ENCODE assay signal across 11 mouse cellular contexts in the genomic region with DNA sequence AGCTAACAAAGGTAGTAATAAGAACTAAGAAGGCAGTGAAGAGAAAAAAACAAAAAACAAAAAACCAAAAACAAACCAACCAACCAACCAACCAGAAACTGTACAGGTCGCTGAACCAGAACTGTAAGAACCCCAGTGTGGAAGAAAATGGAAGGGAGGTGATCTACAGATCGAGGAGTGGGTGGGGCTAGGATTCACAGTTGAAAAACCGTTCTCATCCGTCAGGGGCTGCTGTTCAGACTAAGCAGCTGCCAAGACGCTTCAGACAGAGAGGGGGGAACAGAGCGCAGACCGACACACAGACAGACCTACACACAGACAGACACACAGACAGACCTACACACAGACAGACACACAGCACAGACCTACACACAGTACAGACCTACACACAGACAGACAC.
"Had no signal": no experiment of that assay in that cellular context is flagged by ENCODE, and none has a peak within 500 bp of the region (broad histone marks: within the 10 kb centered on the region; RNA-seq: fewer than 3 reads in every experiment).

No protein-coding gene starts in this region.

- H3K27ac ChIP-seq: left cerebral cortex, adult 2 months; limb, embryonic 10.5 days; lung, embryonic 15.5 days; macrophage; midbrain, embryonic 12.5 days had no signal

- DNase-seq: kidney, adult 8-10 months; kidney, postnatal 10 days; lung, postnatal 14 days; right cerebral cortex, postnatal 14 days; thymus, postnatal 36 days had no signal

- H3K4me2 ChIP-seq: lung, embryonic 15.5 days; midbrain, embryonic 12.5 days had no signal

- H3K27me3 ChIP-seq: lung, embryonic 15.5 days; megakaryocyte, embryonic 14.5 days; midbrain, embryonic 12.5 days had no signal

- H3K9me3 ChIP-seq: limb, embryonic 10.5 days; lung, embryonic 15.5 days had no signal

- H3K4me3 ChIP-seq: left cerebral cortex, adult 2 months; limb, embryonic 10.5 days; lung, embryonic 15.5 days; megakaryocyte, embryonic 14.5 days; midbrain, embryonic 12.5 days had no signal

- H3K4me1 ChIP-seq: limb, embryonic 10.5 days had no signal

- H3K9ac ChIP-seq: lung, embryonic 15.5 days; midbrain, embryonic 12.5 days had no signal
